Comparison of ENCODE assay signal across 20 mouse cellular contexts in genomic region chr6:143958372-143958771, GRCm38 (mm10).
"Had no signal": no experiment of that assay in that cellular context is flagged by ENCODE, and none has a peak within 500 bp of the region (broad histone marks: within the 10 kb centered on the region; RNA-seq: fewer than 3 reads in every experiment).

No protein-coding gene starts in this region.

- H3K4me3 ChIP-seq: midbrain, embryonic 12.5 days; midbrain, embryonic 15.5 days had no signal

- H3K4me2 ChIP-seq: liver, embryonic 11.5 days; lung, embryonic 14.5 days; midbrain, embryonic 12.5 days; midbrain, embryonic 15.5 days had no signal

- H3K9me3 ChIP-seq: midbrain, embryonic 12.5 days; midbrain, embryonic 15.5 days had no signal

- H3K4me1 ChIP-seq: midbrain, embryonic 12.5 days; midbrain, embryonic 15.5 days had no signal

- ATAC-seq: liver, postnatal 0 days; lung, postnatal 0 days; midbrain, embryonic 15.5 days had no signal

- H3K27me3 ChIP-seq: midbrain, embryonic 12.5 days; midbrain, embryonic 15.5 days had no signal

- H3K36me3 ChIP-seq: midbrain, embryonic 15.5 days had no signal

- DNase-seq: kidney, adult 18-20 months; kidney, adult 9 months; kidney, postnatal 14 days; kidney, postnatal 4 days; left cerebral cortex, postnatal 4 days; liver, postnatal 0 days; lung, embryonic 14.5 days; retina, postnatal 1 day; right cerebral cortex, postnatal 14 days; right cerebral cortex, postnatal 4 days; thymus, adult 2 months; thymus, postnatal 14 days; thymus, postnatal 4 days had no signal

- H3K9ac ChIP-seq: liver, embryonic 14.5 days; liver, postnatal 0 days; lung, embryonic 14.5 days; midbrain, embryonic 12.5 days; midbrain, embryonic 15.5 days had no signal

- H3K27ac ChIP-seq: liver, embryonic 14.5 days; macrophage; midbrain, embryonic 12.5 days; midbrain, embryonic 15.5 days; stomach, postnatal 0 days had no signal
